Mouse (Mus musculus) heart, adult 10 weeks (tissue): ENCODE measurements around the gene Ankrd55. TPM values are rescaled to one million over a fixed set of nuclear protein-coding genes. Genes with fewer than 3 reads are reported as not detected.

ENCODE experiments used
- polyA plus RNA-seq: library from polyadenylated mRNA; stranded (reverse); fragments of 350-450 nt; fragmentation: Illumina TruSeq; extraction: RNeasy Lipid Tissue Mini Kit (QIAGEN cat#74804); gene quantifications from one replicate; pipeline ENCODE4 v1.2.3, GENCODE M21; 2014; ENCODE audit warnings: low read depth, low replicate concordance

The Ankrd55 gene
- polyA plus RNA-seq, result 0.24 TPM

GRCm38 (mm10) chr13:112288225-112289178 lies at the start of gene Ankrd55:
Gene Ankrd55 (plus strand): TSS chr13:112288451.

Other genes starting within 250 kb of the Ankrd55 start
- 92.7 TPM for gene Il6st, start 175.6 kb downstream of the Ankrd55 start, polyA plus RNA-seq